Mouse (Mus musculus): ENCODE measurements around the gene Tanc1.

Gene Tanc1

GRCm38 (mm10) chr2:59794838-59795237 lies 183.0 kb downstream of the Tanc1 start:
- DNase-seq (ENCODE audit: low read depth) = no peak

- no peak for DNase-seq (ENCODE audit: low read depth)
These were observed 187.2 kb downstream of the Tanc1 start for GRCm38 (mm10) chr2:59798934-59799532.

DNA sequence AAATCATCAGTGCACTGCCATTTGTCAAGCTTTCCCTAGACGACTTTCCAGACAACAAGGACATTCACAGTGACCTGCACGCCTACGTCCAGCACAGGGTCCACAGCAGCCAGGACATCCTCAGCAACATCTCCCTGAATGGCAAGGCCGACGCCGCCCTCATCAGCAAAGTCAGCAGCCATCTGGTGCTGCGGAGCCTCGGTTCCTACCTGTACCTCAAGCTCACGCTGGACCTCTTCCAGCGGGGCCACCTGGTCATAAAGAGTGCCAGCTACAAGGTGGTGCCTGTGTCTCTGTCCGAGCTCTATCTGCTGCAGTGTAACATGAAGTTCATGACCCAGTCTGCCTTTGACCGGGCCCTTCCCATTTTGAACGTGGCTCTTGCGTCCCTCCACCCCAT lies 187.7 kb downstream of the Tanc1 start:
- DNase-seq (ENCODE audit: low read depth) = no peak

DNA sequence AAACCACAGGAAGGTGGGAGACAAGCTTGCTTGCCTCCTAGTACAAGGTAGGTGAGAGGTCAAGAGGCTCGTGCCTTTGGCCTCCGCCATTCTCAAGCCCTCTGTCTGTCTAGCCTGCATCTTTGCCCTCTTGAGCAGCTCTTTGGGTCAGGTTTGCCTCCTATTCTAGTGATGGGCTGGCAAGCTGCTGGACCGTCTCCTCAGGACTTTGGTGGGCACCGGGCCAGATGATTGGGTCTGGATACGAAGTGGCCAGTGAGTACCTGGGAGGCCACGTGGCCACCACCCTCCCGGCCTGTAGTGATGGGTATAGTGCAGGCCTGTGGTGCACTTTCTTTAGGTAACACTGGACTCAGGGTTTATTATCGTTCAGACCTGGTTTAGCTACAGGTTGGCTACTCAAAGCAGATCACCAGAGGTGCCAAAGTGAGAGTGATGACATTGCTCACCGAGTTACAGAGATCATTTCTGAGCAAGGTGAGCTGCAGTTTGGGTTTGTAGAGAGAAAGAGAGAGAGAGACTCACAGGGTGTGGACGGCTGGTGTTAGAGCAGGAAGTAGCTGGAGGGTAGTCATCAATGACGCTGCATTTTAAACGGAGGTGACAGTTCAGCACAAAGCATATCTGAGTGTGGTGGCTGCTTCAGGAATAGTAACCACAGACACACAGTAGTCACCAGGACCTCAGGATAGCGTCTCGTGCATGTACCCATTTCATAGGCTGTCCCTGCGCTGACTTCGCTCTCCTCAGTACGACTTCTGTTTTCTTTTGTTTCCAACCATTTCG lies 188.8 kb downstream of the Tanc1 start:
- DNase-seq (ENCODE audit: low read depth) = no peak

GRCm38 (mm10) chr2:59802722-59803387 lies 191.0 kb downstream of the Tanc1 start:
- DNase-seq (ENCODE audit: low read depth) = no peak

GRCm38 (mm10) chr2:59805595-59805994 lies 193.8 kb downstream of the Tanc1 start:
- no peak for DNase-seq (ENCODE audit: low read depth)

DNA sequence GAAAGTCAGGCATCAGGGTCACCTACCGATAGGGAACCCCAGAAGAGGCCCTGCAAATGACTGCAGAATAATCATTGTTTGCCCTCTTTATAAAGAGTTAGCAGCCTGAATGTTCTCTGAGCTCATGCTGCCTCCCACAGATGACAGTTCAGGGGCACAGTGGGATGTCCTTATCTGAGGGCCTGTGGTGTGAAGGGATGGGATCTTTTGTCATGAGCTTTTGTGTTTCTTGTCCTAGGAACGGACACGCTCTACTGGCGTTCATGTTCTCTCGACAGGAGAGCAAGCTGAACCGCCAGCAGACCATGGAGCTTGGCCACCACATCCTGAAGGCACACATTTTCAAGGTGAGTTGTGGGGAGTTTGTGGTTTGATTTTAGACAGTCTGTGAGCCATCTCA lies 194.2 kb downstream of the Tanc1 start:
- no peak for DNase-seq (ENCODE audit: low read depth)

GRCm38 (mm10) chr2:59808608-59809007 lies 196.8 kb downstream of the Tanc1 start:
- DNase-seq (ENCODE audit: low read depth) = no peak

DNA sequence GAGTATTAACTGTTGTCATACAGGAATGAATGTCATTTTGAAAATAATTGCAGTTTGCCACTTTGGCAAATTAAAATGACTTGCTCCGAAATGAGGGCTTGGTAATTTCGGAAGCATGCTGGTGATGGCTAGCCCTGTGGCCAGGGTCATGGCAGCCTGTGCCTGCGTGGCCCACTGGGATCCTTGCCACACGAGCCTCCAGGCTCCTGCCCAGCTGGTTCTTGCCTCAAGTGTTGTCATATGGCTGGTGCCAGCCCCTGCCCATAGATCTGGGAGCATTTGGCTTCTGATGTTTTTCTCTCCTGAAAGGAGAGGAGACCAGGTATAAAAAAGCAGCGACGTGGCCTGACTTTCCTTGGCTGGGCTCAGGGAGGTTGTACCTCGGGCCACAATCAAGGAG lies 198.2 kb downstream of the Tanc1 start:
- DNase-seq (ENCODE audit: low read depth) = no peak

DNA sequence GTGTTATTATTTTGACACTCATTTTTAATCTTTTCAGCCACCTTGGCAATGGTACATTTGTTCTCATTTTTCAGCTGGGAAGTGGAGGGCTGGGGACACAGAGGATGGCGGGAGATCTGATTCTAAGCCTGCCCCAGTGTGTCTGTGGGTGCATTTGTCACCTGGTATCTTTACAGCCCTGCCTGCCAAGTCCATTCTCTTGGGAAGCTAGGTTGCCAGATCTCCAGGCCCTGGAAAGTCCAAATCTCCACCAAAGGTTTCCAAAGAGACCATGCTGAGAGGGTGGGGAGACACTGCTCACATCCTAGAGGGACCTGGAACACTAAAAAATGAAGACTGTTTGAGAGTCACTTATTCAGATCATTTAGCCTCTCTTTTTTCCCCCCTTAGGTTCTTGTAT lies 199.4 kb downstream of the Tanc1 start:
- no peak for DNase-seq (ENCODE audit: low read depth)

DNA sequence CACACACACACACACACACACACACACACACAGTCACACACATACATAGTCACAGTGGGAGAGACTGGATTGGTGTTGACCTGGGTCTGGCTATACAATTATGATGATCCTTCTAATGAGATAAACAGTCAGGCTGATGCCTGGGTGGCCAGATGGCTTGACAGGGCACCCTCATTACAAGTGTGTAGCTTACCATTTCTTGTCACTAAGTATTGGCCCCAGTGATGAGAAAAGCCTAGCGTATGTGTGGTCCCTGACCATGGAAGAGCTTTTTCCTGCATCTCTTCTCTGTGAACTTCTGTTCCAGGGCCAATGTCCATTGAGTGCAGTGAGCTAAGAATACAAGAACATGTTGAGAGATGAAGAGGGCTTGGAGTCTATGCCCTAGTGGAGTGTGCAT lies 200.8 kb downstream of the Tanc1 start:
- DNase-seq (ENCODE audit: low read depth) = no peak

GRCm38 (mm10) chr2:59813457-59813856 lies 201.6 kb downstream of the Tanc1 start:
- DNase-seq (ENCODE audit: low read depth) = no peak

DNA sequence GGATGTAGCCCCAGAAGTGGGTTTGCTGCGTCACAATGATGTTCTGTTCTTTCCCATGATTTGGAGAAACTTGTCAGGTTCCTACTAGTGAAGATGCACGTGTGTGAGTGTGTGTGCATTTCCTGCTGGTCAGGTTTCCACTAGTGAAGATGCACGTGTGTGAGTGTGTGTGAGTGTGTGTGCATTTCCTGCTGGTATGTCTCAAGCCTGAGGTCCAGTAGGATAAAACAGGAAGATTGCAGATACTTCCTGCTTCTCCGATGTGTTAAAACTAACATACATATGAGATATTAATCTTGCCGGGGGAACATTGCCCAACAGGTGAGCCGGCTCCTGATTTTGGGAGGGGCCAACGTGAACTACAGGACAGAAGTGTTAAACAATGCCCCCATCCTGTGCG lies 203.2 kb downstream of the Tanc1 start:
- no peak for DNase-seq (ENCODE audit: low read depth)

DNA sequence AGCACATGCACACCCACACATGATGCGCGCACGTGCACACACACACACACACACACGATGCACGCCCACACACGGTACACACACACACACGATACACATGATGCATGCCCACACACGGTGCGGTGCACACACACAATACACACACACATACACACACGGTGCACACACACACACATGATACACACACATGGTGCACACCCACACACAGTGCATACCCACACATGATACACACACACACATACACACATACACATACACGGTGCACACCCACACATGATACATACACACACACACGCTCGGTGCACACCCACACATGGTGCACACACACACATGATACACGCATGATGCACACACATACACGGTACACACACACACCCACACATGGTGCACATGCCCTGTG lies 206.8 kb downstream of the Tanc1 start:
- no peak for DNase-seq (ENCODE audit: low read depth)

- DNase-seq (ENCODE audit: low read depth) = no peak
These were observed 207.6 kb downstream of the Tanc1 start for GRCm38 (mm10) chr2:59819415-59819814.

GRCm38 (mm10) chr2:59820088-59820487 lies 208.2 kb downstream of the Tanc1 start:
- DNase-seq (ENCODE audit: low read depth) = no peak

- DNase-seq (ENCODE audit: low read depth) = no peak
These were observed 209.2 kb downstream of the Tanc1 start for GRCm38 (mm10) chr2:59821044-59821443.

- peak; percentile 61 for DNase-seq (ENCODE audit: low read depth)
These were observed 212.4 kb downstream of the Tanc1 start for GRCm38 (mm10) chr2:59824289-59824688.

DNA sequence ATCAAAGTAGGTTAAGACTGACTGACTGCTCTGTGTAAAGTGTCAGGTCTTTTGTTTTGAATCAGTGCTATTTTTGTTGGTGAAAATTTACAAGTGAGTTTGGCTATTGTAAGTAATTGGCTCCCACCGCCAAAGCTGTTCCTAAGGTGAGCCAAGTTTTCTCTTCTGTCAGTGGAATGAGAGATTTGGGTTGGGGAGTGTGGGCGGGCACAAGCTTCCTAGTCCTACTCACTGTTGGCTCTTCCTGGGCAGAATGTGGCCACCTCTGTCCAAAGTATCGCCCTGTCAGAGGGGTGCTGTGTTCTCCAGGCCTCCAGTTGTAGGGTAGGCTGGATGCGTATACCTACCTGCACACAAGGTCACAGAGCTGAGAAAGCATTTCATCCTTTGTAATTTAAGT lies 213.5 kb downstream of the Tanc1 start:
- DNase-seq (ENCODE audit: low read depth) = no peak

GRCm38 (mm10) chr2:59828103-59828655 lies 216.3 kb downstream of the Tanc1 start:
- no peak for DNase-seq (ENCODE audit: low read depth)

- DNase-seq (ENCODE audit: low read depth) = peak; percentile 73
These were observed 217.1 kb downstream of the Tanc1 start for GRCm38 (mm10) chr2:59828777-59829508.

GRCm38 (mm10) chr2:59829718-59830117 lies 217.9 kb downstream of the Tanc1 start:
- DNase-seq (ENCODE audit: low read depth) = no peak

All from fibroblast of lung, adult 2 months (primary cell).